Mouse (Mus musculus): ENCODE data around the gene Anxa6.

The Anxa6 gene

GRCm38 (mm10) chr11:54929744-54930143 is 103.5 kb downstream of the Anxa6 start:
- DNase-seq (ENCODE audit: low read depth, low spot score): no peak

DNA sequence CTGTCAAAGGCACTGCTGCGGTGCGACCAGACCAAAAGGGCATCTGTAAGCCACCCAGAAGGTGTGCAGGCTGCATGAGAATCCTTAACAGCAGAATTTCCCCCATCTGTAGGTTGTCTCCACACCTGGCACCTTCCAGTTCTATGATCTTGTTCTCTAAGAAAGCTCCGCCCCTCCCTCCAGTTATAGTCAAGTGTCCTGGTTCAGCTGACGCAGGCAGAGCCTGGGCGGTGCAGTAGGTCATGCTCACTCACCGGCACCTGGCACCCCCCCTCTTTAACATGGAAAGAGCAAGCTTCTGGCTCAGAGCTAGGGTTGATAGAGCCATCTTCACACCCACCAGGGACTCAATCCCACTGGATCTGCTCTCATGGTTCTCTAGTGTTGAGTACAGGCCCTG is 104.0 kb downstream of the Anxa6 start:
- DNase-seq (ENCODE audit: low read depth, low spot score): no peak
